Mouse (Mus musculus): ENCODE measurements at regions not wholly inside any gene's neighbourhood (a gene's known extent, or its start where the extent isn't known, plus 50 kb on each side); places are given as distances from the start of the nearest gene placed in this dataset.

- TF ChIP-seq POLR2A (IDR thresholded peaks at IDR 0.05; ENCODE audit: insufficient read depth, low read depth, low read length) (no peak), CTCF (IDR thresholded peaks at IDR 0.05; ENCODE audit: insufficient read depth, low read depth, low read length) (no peak)
Observed at GRCm38 (mm10) chr17:68134373-68134772, 130.5 kb upstream of the Arhgap28 start.

Data from olfactory bulb, adult 2 months (tissue).